Mouse (Mus musculus) testis, adult 2 months (tissue): ENCODE data around the gene Cdon. TPM values are rescaled to one million over a fixed set of nuclear protein-coding genes. Genes with fewer than 3 reads are reported as not detected.
"Not testable (repeated sequence)": the region's sequence is repeated elsewhere in the genome, so short reads cannot be mapped to it uniquely, and the experiment has no call there.

Source experiments
- H3K27ac ChIP-seq: fragments of 200-500 bp; 2 replicates; pipeline ENCODE4 v1.5.1; 2012; ENCODE audit warnings: low read depth, low read length; ENCODE audit not compliant: control insufficient read depth, insufficient read depth
- H3K27me3 ChIP-seq: fragments of 200-500 bp; 2 replicates; pipeline ENCODE4 v1.6.1; 2012; ENCODE audit warnings: mild to moderate bottlenecking, low read length, moderate library complexity; ENCODE audit not compliant: control insufficient read depth, insufficient read depth
- H3K36me3 ChIP-seq: fragments of 200-500 bp; 2 replicates; pipeline ENCODE4 v1.6.1; 2012; ENCODE audit warnings: mild to moderate bottlenecking, low read length; ENCODE audit not compliant: control insufficient read depth, insufficient read depth
- H3K4me1 ChIP-seq: fragments of 200-500 bp; 2 replicates; pipeline ENCODE4 v1.6.1; 2012; ENCODE audit warnings: low read length; ENCODE audit not compliant: control insufficient read depth, insufficient read depth
- H3K4me3 ChIP-seq: fragments of 200-500 bp; 2 replicates; pipeline ENCODE4 v1.5.1; 2012; ENCODE audit warnings: low read depth, mild to moderate bottlenecking, low read length, moderate library complexity, mixed read lengths; ENCODE audit not compliant: control insufficient read depth
- CTCF ChIP-seq: fragments of 200-500 bp; IDR thresholded peaks from 2 replicates; pipeline ENCODE4 v1.5.1; 2012; ENCODE audit warnings: low read depth, mild to moderate bottlenecking, inconsistent platforms, low read length, moderate library complexity; ENCODE audit not compliant: control insufficient read depth, insufficient read depth, insufficient replicate concordance
- POLR2A ChIP-seq: fragments of 200-500 bp; IDR thresholded peaks from 2 replicates; pipeline ENCODE4 v1.6.1; 2012; ENCODE audit warnings: low read depth, mild to moderate bottlenecking, inconsistent platforms, low read length, moderate library complexity; ENCODE audit not compliant: control insufficient read depth
- polyA plus RNA-seq: library from polyadenylated mRNA; depleted of rRNA; stranded (reverse); fragments of >200 nt; gene quantifications from 2 replicates; pipeline ENCODE4 v1.2.3, GENCODE M21; 2012

Gene Cdon
- polyA plus RNA-seq, 1 experiment: 2.0 TPM

- no peaks in the 10 kb centered on the region for H3K36me3 ChIP-seq
- no peaks in the 10 kb centered on the region for H3K27me3 ChIP-seq
- no peak overlapping the region for H3K27ac ChIP-seq
- TF ChIP-seq CTCF (no peak), POLR2A (no peak)
- H3K4me3 ChIP-seq: no peak overlapping the region
- peaks cover 6% of the 10 kb centered on the region for H3K4me1 ChIP-seq
Measured at GRCm38 (mm10) chr9:35423265-35423664, 2.3 kb downstream of the Cdon start.

GRCm38 (mm10) chr9:35424671-35425070, 3.7 kb downstream of the Cdon start:
- no peak overlapping the region for H3K27ac ChIP-seq
- no peak overlapping the region for H3K4me3 ChIP-seq
- no peaks in the 10 kb centered on the region for H3K27me3 ChIP-seq
- H3K36me3 ChIP-seq: no peaks in the 10 kb centered on the region
- TF ChIP-seq CTCF: no peak
- TF ChIP-seq POLR2A: no peak
- peaks cover 6% of the 10 kb centered on the region for H3K4me1 ChIP-seq

DNA sequence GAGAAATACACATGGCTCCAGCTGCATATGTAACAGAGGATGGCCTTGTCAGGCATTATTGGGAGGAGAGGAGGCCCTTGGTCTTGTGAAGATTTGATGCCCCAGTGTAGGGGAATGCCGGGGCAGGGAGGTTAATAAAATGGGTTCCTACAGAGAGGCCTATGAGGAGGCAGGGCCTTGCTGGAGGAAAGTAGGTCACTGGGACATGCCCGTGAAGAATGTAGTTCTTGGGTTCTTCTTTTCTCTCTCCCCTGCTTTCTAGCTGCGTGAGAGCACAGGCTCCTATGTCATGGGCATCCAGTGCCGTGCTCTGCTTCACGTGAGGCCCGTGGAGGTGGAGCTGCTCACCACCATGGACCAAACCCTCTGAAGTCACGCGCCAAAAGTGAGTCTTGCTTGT, 9.5 kb downstream of the Cdon start:
- H3K36me3 ChIP-seq: no peaks in the 10 kb centered on the region
- no peak overlapping the region for H3K27ac ChIP-seq
- no peak overlapping the region for H3K4me3 ChIP-seq
- no peaks in the 10 kb centered on the region for H3K27me3 ChIP-seq
- H3K4me1 ChIP-seq: no peaks in the 10 kb centered on the region
- TF ChIP-seq POLR2A (no peak), CTCF (no peak)

DNA sequence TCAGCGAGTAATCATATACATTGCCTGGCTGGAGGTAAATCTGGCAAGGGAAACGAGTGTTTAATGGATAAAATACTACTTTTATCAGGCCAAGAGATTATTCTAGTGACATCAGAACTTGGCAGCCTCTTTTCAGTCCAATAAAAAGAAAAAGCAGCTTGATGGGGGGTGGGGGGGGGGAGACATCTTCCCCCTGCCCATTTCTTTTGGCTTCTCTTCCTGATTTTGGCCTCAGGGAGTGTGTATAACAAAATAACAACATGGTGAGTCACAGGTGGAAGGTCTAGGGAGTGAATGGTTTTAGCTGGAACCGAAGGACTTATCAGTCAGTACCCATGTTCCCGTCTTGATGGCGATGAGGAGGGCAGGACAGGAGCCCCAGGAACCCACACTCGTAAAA, 10.5 kb downstream of the Cdon start:
- TF ChIP-seq CTCF: no peak
- TF ChIP-seq POLR2A: no peak
- H3K4me1 ChIP-seq: no peaks in the 10 kb centered on the region
- H3K4me3 ChIP-seq: no peak overlapping the region
- H3K27me3 ChIP-seq: no peaks in the 10 kb centered on the region
- H3K27ac ChIP-seq: no peak overlapping the region
- no peaks in the 10 kb centered on the region for H3K36me3 ChIP-seq

GRCm38 (mm10) chr9:35432717-35433297, 11.9 kb downstream of the Cdon start:
- not testable (repeated sequence) for H3K4me3 ChIP-seq, H3K27ac ChIP-seq, H3K27me3 ChIP-seq

DNA sequence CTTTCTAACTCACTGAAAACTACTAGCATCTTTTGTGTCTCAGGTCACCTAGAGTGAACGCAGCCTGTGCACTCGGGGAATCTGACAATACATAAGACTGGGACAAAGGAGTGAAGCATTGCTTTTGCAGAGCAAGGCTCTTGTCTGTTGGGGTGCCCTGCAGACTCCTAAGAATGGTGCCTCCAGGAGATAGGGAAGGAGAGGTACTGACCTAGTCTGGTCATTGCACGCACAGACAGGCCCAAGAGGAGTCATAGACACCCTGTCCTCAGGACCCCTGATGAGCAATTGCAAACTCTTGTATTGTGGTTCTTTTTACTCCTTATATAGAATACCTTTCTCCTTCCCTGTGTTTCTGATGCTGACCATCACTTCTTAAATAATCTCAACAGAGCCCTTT, 13.4 kb downstream of the Cdon start:
- Histone ChIP-seq H3K4me3 (no peak overlapping the region), H3K4me1 (no peaks in the 10 kb centered on the region), H3K27me3 (no peaks in the 10 kb centered on the region), H3K27ac (no peak overlapping the region), H3K36me3 (no peaks in the 10 kb centered on the region)
- TF ChIP-seq CTCF (no peak), POLR2A (no peak)

More at GRCm38 (mm10) chr9:35432717-35433297, 11.9 kb downstream of the Cdon start:
- not testable (repeated sequence) for H3K36me3 ChIP-seq, H3K4me1 ChIP-seq

GRCm38 (mm10) chr9:35435565-35435964, 14.6 kb downstream of the Cdon start:
- Histone ChIP-seq H3K27me3 (no peaks in the 10 kb centered on the region), H3K4me1 (no peaks in the 10 kb centered on the region), H3K27ac (no peak overlapping the region), H3K4me3 (no peak overlapping the region), H3K36me3 (no peaks in the 10 kb centered on the region)
- TF ChIP-seq CTCF (no peak), POLR2A (no peak)
